Mouse (Mus musculus) hindbrain, embryonic 10.5 days (tissue): ENCODE data around the gene Dpm2. TPM values are rescaled to one million over a fixed set of nuclear protein-coding genes. Genes with fewer than 3 reads are reported as not detected.
A peak's percentile ranks its signal among the peaks of the same experiment; 100 is the strongest.

Experiments
- DNase-seq: peaks from one replicate; pipeline ENCODE4 v3.0.0-alpha.2; 2017; ENCODE audit warnings: low spot score
- H3K27ac ChIP-seq: fragments of 300-500 bp; sonication (generic); 2 replicates; pipeline ENCODE4 v1.5.1; 2016; ENCODE audit warnings: mild to moderate bottlenecking, moderate library complexity
- H3K27me3 ChIP-seq: fragments of 300-500 bp; sonication (generic); 2 replicates; pipeline ENCODE4 v1.6.1; 2016; ENCODE audit warnings: mild to moderate bottlenecking; ENCODE audit not compliant: poor library complexity, insufficient read depth, severe bottlenecking
- H3K36me3 ChIP-seq: fragments of 300-500 bp; sonication (generic); 2 replicates; pipeline ENCODE4 v1.6.1; 2016; ENCODE audit warnings: mild to moderate bottlenecking, moderate library complexity
- H3K4me1 ChIP-seq: fragments of 300-500 bp; sonication (generic); replicated peaks from 2 replicates; pipeline ENCODE4 v1.6.1; 2016; ENCODE audit warnings: mild to moderate bottlenecking
- H3K4me3 ChIP-seq: fragments of 300-500 bp; sonication (generic); 2 replicates; pipeline ENCODE4 v1.5.1; 2016; ENCODE audit warnings: mild to moderate bottlenecking, moderate library complexity
- H3K9me3 ChIP-seq: fragments of 300-500 bp; sonication (generic); 2 replicates; pipeline ENCODE4 v1.6.1; 2016; ENCODE audit warnings: mild to moderate bottlenecking, moderate library complexity
- WGBS: fragments of 180-500 bp; shearing (Covaris S2); methylation state at CpG from one replicate; pipeline ENCODE4 v1.1.7; 2016; 5-methylcytosine and 5-hydroxymethylcytosine counted together
- polyA plus RNA-seq: library from polyadenylated mRNA; unstranded; fragments of >200 nt; fragmentation: Nextera tagmentation; extraction: Ambion mirVana; gene quantifications from 2 replicates; pipeline ENCODE4 v1.2.1, GENCODE M21; 2016

The Dpm2 gene
- polyA plus RNA-seq, 1 experiment from 2014 or later = 131 TPM

DNA sequence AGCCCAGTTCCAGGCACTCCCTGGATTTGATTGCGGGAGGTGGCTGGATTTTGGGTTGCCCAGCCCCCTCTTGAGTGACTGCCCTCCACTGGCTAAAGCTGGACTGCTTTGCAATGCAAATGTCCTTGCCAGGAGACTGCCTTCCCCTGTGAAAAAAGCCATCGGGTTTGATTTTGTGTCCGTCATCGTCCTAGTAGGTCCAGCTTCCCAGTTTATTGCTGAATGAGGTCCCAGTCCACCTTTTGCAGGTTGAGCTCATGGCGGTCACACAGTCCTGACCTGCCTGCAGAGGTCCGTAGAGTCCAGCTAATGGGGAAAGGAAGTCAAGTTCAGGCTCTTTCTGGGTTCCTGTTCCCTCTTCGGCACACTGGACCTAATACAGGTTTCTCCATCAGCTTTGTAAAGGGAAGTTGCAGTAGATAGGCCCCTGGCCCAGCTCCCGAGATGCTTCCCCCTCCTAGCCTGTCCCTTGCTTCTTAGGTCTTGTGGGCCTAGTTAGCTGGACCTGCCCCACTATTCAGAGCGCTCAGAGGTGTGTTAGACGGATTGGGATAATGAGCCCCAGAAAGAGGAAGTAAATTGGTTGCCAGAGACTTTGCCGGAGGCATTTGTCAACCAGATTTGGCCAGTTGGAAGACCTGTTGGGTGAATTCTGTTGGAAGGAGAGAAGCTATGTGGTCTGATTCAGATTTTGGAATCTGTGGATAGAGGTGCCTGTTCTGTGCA is 33.9 kb upstream of the Dpm2 start:
- peak; percentile 53 for DNase-seq

DNA sequence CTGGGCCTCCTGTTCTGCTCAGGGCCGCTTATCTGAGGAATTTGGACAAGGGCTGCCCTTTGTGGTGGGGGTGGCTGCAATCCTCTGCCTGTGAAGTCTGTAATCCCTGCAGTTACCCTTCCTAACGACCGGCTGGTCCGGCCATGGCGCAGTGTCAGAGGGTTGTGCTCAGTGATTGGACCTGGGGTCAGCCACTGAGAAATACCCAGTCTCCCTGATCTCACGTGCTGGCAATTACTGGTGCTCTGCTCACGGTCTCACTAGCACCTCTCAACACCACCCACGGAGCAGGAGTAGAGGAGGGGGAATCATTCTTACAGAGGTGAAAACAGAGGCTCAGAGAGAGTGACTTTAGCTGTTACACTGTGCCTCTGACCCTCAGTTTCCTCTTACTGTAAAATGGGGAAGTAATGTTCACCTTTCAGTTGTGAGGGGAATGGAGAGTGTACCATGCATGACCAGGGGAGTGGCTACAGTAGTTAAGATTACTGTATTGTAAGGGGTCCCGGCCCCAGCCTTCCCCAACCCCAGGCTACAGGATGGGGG is 33.2 kb upstream of the Dpm2 start:
- 14% methylated on average over 9 of the region's 9 CpGs for WGBS
- peak overlapping the region; percentile 75 for H3K4me3 ChIP-seq
- no peaks in the 10 kb centered on the region for H3K36me3 ChIP-seq
- peaks cover 87% of the 10 kb centered on the region for H3K4me1 ChIP-seq
- peak overlapping the region; percentile 94 for H3K27ac ChIP-seq
- H3K27me3 ChIP-seq = no peaks in the 10 kb centered on the region
- DNase-seq = peak; percentile 36
- no peaks in the 10 kb centered on the region for H3K9me3 ChIP-seq

More for the DNA sequence above, 33.9 kb upstream of the Dpm2 start:
- H3K36me3 ChIP-seq = no peaks in the 10 kb centered on the region
- peak overlapping the region; percentile 75 for H3K4me3 ChIP-seq
- H3K4me1 ChIP-seq = peaks cover 88% of the 10 kb centered on the region
- no peaks in the 10 kb centered on the region for H3K27me3 ChIP-seq
- WGBS = 4% methylated on average over 11 of the region's 11 CpGs
- H3K9me3 ChIP-seq = no peaks in the 10 kb centered on the region
- H3K27ac ChIP-seq = peak overlapping the region; percentile 94

DNA sequence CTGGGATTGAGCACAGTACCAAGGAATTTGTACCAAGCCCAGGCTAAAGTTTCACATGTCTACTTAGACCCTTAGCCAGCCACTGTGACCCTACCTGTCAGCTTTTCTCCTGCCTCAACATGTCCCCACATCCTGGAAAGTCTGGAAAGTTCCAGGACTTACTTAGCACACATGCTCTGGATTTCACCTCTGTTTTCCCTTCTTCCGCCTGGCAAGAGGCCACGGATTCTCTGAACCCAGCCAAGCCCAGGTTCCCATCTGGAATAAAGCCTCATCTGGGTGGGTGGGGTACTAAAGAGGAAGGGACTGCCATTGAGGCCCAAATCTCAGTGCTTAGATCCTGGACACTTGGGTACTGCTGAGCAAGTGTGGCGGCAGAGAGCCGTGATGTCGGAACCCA is 32.7 kb upstream of the Dpm2 start:
- peaks cover 90% of the 10 kb centered on the region for H3K4me1 ChIP-seq
- H3K27me3 ChIP-seq = no peaks in the 10 kb centered on the region
- H3K4me3 ChIP-seq = peak overlapping the region; percentile 75
- 0 out of 2 replicates have a peak overlapping the region, but pooled peaks have one; percentile 9 for H3K27ac ChIP-seq
- H3K9me3 ChIP-seq = no peaks in the 10 kb centered on the region
- 82% methylated on average over 5 of the region's 5 CpGs for WGBS
- peaks cover 1% of the 10 kb centered on the region; the same call in 1 of the 2 replicates for H3K36me3 ChIP-seq
- no peak for DNase-seq

GRCm38 (mm10) chr2:32538461-32538860 is 32.2 kb upstream of the Dpm2 start:
- Histone ChIP-seq H3K27ac (0 out of 2 replicates have a peak overlapping the region, but pooled peaks have one; percentile 9), H3K4me1 (peaks cover 85% of the 10 kb centered on the region), H3K9me3 (no peaks in the 10 kb centered on the region), H3K36me3 (peaks cover 6% of the 10 kb centered on the region; the same call in 1 of the 2 replicates), H3K27me3 (no peaks in the 10 kb centered on the region), H3K4me3 (peak overlapping the region; percentile 75; the same call in 1 of the 2 replicates)
- DNase-seq = no peak
- 79% methylated on average over 4 of the region's 4 CpGs for WGBS

- WGBS = 81% methylated on average over 14 of the region's 14 CpGs
- DNase-seq = no peak
- Histone ChIP-seq H3K9me3 (no peaks in the 10 kb centered on the region), H3K27me3 (no peaks in the 10 kb centered on the region), H3K4me1 (peaks cover 74% of the 10 kb centered on the region), H3K4me3 (0 out of 2 replicates have a peak overlapping the region, but pooled peaks have one; percentile 9), H3K36me3 (peaks cover 16% of the 10 kb centered on the region; the same call in 1 of the 2 replicates), H3K27ac (peak overlapping the region; percentile 57)
Observed at GRCm38 (mm10) chr2:32539452-32539981, 31.1 kb upstream of the Dpm2 start.

DNA sequence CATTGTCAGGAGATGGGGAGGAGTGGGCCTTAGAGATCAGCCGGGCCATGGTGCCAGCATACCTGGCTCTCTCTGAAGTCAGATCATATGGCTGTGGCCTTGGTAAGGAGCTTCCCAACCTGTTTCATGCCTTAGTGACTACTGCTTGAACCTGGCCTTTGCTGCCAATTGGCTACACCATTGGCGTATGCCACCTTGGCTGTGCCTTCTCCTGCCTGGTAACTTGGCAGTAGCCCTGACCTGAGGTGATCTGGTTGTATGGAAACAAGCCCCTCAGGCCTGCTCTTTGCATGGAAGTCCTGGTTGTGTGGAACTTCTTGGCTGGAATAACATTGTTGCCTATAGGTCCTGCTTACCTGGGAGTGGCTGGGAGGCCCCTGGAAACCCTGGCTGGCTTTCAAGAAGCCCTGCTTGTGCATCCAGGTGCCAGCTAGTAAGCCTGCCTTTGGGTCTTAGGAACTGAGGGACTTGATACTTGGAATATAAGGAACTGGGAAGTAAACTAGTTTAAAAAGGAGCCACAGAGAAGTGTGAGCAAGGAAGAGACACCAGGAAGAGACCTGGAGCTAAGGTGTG is 29.2 kb upstream of the Dpm2 start:
- H3K4me3 ChIP-seq = no peak overlapping the region
- 93% methylated on average over 2 of the region's 2 CpGs for WGBS
- no peaks in the 10 kb centered on the region for H3K9me3 ChIP-seq
- H3K4me1 ChIP-seq = peaks cover 58% of the 10 kb centered on the region
- H3K27me3 ChIP-seq = no peaks in the 10 kb centered on the region
- no peak for DNase-seq
- 0 out of 2 replicates have a peak overlapping the region, but pooled peaks have one; percentile 24 for H3K27ac ChIP-seq
- H3K36me3 ChIP-seq = peaks cover 30% of the 10 kb centered on the region

DNA sequence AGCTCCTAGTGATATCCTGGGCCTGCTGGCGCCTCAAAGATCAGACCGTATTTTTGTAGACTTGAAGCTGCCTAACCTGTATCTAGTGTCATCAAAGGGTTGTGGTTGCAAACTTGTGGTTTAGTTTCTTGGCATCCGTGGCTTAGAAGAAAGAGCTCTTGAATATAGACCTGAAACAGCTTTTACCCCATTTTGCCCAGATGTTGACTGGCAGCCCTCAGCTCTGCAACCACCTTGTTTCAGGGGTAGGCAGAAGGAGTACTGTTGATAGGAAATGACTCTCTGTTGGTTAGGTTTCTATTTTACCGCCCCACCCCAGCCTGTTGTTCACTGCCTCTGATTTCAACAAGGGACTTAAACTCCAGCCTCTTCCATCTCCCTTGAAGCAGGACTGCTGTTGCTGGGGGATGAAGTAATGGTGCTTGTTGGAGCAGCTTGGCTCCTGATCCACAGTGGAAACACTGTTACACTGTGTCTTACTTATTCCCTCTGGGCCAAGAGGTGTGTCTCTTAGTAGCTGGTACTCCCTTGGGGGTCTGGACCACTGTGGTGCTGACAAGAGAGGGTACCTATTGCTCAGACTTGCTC is 28.6 kb upstream of the Dpm2 start:
- Histone ChIP-seq H3K9me3 (no peaks in the 10 kb centered on the region), H3K36me3 (peaks cover 32% of the 10 kb centered on the region), H3K4me3 (no peak overlapping the region), H3K27me3 (no peaks in the 10 kb centered on the region), H3K4me1 (peaks cover 53% of the 10 kb centered on the region), H3K27ac (no peak overlapping the region)
- WGBS = 92% methylated on average over 4 of the region's 4 CpGs
- no peak for DNase-seq

DNA sequence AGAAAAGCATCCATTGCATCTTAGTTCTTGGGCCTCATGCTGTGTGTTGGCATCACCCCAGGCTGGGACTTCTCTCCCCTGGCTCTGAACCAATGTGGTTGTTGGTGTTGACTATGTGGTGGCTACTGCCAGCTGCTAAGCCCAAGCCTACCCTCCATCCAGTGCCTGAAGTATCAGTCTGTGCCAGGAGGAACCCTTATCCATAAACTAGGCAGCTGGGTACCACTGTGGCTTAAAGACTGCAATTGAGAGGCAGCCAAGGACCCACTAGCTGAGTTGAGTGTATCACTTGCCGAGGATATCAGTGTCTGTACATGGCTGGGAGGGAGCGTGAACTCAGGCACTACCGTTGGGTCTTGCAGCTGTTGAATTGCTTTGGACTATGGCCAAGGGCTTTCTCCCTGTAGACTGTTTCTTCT is 27.6 kb upstream of the Dpm2 start:
- no peak overlapping the region for H3K27ac ChIP-seq
- H3K4me3 ChIP-seq = no peak overlapping the region
- H3K36me3 ChIP-seq = peaks cover 39% of the 10 kb centered on the region
- 95% methylated on average over 3 of the region's 3 CpGs for WGBS
- no peaks in the 10 kb centered on the region for H3K9me3 ChIP-seq
- no peaks in the 10 kb centered on the region for H3K27me3 ChIP-seq
- H3K4me1 ChIP-seq = peaks cover 52% of the 10 kb centered on the region
- DNase-seq = no peak

- DNase-seq = no peak
- Histone ChIP-seq H3K27ac (0 out of 2 replicates have a peak overlapping the region, but pooled peaks have one; percentile 37), H3K9me3 (no peaks in the 10 kb centered on the region), H3K4me1 (peaks cover 46% of the 10 kb centered on the region), H3K36me3 (peaks cover 59% of the 10 kb centered on the region), H3K27me3 (no peaks in the 10 kb centered on the region), H3K4me3 (no peak overlapping the region)
- WGBS = 90% methylated on average over 1 of the region's 1 CpGs
Observed at GRCm38 (mm10) chr2:32546951-32547350, 23.7 kb upstream of the Dpm2 start.

DNA sequence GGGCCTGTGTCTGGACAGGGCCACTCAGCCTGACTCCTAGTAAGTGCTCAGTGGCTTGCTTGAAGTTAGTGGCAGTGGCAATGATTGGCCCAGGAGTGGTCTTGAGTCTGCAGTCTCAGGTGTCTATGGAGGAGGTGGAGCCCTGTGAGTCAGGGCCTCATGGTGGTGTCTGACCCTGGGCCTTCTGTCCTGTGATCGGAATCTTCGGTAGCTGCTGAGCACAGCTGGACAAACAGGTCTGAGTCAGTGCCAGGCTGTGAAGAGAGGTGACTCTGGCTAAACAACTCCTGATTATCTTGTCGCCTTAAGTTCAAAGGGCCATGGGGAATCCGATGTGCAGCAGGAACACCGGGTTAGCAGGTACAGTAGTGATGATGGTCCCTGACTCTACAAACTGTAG is 23.3 kb upstream of the Dpm2 start:
- H3K4me3 ChIP-seq = no peak overlapping the region
- peaks cover 59% of the 10 kb centered on the region for H3K36me3 ChIP-seq
- H3K4me1 ChIP-seq = peaks cover 45% of the 10 kb centered on the region
- H3K9me3 ChIP-seq = no peaks in the 10 kb centered on the region
- H3K27me3 ChIP-seq = no peaks in the 10 kb centered on the region
- 0 out of 2 replicates have a peak overlapping the region, but pooled peaks have one; percentile 37 for H3K27ac ChIP-seq
- 85% methylated on average over 5 of the region's 5 CpGs for WGBS
- no peak for DNase-seq

DNA sequence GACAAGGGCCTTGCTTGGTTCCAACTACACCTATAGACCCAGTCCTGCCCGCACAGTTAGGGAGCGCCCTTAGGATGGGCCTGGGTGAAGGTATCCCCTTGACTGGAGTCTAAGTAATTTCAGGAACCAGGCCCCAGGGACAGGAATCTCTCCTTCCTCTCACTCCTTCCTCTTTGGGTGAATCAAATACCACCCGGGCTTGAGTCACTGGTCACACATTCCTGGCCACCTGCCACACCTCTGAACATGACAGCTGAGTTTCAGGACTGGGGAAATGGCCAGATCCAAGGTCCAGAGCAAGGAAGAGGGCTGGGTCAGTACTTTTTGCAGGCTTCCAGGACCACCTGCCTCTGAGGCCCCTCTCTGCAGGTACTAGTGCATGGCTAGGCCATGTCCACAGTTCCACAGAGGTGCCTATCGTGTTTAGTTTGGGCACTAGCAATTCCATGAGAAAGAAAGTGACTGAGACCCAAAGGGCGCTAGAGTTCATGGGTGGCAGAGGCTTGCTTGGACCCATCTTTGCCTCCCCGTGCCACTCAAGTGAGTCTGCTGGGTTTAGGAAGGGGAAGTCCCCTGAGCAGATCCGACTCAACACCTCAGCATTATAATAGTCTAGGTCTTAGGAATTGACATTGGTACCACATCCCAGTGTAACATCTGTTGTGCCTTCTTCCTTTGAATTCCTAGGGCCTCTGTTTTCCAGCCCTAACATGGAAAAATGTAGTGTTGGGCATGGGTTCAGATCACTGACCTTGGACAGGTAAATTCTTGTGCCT is 22.5 kb upstream of the Dpm2 start:
- no peak overlapping the region for H3K4me3 ChIP-seq
- no peaks in the 10 kb centered on the region for H3K27me3 ChIP-seq
- H3K4me1 ChIP-seq = peaks cover 41% of the 10 kb centered on the region
- WGBS = 90% methylated on average over 7 of the region's 7 CpGs
- no peak overlapping the region for H3K27ac ChIP-seq
- DNase-seq = no peak
- H3K9me3 ChIP-seq = no peaks in the 10 kb centered on the region
- H3K36me3 ChIP-seq = peaks cover 55% of the 10 kb centered on the region

DNA sequence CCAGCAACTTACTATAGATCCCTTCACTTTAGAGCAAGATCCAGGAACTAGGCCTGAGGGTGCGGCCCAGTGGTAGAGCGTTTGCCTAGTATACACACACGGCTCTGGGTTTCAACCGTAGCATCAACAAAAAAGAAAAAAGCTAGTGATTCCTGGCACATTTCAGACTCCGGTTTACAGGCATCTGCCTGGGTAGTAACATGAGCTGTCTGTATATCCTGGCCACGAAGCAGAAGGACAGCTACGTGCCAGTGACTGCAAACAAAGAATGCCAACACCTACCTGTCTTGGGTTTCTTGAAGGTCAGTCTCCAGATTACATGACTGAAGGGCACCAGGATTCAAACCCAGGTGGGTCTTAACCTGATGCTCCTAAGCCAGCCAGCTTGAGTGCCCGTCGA is 21.5 kb upstream of the Dpm2 start:
- H3K9me3 ChIP-seq = no peaks in the 10 kb centered on the region
- no peaks in the 10 kb centered on the region for H3K27me3 ChIP-seq
- WGBS = 87% methylated on average over 9 of the region's 9 CpGs
- DNase-seq = no peak
- no peak overlapping the region for H3K27ac ChIP-seq
- peaks cover 41% of the 10 kb centered on the region for H3K4me1 ChIP-seq
- peaks cover 46% of the 10 kb centered on the region for H3K36me3 ChIP-seq
- H3K4me3 ChIP-seq = no peak overlapping the region
